Mouse (Mus musculus): ENCODE results near the gene Trpc1.

Gene Trpc1

DNA sequence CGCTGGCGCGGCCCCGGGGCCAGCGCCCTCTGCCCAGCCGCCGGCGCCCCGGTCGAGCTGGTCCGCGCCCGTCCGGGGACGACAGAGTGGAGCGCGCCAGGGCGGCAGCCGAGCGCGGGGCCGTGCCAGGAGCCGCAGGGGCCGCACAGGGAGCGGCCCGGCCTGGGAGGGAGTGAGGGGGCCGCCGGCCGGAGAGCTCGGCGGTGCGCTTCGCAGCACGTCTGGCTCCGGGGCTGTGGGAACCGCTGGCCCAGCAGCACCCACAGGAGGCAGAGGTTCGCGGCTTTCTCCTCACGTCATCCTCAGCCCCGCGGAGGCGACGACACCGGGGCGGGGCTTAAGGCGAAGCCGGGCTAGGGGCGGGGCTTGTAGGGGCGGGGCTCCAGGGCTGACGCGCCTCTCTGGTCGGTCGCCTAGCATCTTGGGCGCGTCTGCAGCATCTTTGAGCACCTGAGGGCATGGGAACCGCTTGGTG lies at the start of gene Trpc1:
Gene Trpc1 (minus strand): TSS at position 339 of the 475 bp plus-strand sequence.
- DNase-seq (ENCODE audit: inconsistent age in 2 of 2, low spot score in 1 of 2): peak; percentile 80 to 94

DNA sequence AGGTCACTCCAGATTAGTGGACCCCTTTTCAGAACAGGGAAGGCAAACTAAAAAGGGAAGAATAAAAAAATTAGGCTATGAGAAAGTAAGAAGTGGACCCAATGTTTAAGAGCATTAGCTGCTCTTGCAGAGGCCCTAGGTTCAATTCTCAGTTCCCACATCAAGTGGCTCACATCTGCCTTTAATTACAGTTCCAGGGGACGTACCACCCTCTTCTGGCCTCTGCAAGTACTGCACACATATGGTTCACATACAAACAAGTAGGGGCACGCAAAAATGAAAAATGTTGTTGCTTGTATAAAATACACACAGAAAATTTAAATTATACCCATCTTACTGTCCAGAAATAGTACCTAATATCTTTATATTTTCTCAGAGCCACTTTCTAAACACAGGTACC lies 46.1 kb upstream of the Trpc1 start:
- no peak for DNase-seq (ENCODE audit: inconsistent age in 2 of 2, low spot score in 1 of 2)

DNA sequence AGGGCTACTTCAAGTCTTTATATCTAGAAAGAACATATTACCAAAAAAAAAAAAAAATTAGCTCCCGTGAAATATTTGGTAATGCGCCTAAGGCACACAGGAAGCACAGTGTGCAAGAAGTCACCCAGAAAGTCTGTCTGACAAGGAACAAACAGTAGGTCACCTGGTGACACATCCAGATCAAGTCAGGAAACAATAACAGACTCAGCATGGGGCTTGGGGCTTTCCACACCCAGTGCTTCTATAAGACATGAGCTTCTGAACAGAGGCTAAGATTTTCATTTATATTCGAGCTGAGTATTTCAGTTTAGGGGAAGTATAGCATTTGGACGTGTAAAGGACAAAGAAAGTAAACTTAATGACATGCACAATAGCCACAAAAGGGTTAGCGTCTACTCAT lies 45.7 kb upstream of the Trpc1 start:
- no peak for DNase-seq (ENCODE audit: inconsistent age in 2 of 2, low spot score in 1 of 2)

DNA sequence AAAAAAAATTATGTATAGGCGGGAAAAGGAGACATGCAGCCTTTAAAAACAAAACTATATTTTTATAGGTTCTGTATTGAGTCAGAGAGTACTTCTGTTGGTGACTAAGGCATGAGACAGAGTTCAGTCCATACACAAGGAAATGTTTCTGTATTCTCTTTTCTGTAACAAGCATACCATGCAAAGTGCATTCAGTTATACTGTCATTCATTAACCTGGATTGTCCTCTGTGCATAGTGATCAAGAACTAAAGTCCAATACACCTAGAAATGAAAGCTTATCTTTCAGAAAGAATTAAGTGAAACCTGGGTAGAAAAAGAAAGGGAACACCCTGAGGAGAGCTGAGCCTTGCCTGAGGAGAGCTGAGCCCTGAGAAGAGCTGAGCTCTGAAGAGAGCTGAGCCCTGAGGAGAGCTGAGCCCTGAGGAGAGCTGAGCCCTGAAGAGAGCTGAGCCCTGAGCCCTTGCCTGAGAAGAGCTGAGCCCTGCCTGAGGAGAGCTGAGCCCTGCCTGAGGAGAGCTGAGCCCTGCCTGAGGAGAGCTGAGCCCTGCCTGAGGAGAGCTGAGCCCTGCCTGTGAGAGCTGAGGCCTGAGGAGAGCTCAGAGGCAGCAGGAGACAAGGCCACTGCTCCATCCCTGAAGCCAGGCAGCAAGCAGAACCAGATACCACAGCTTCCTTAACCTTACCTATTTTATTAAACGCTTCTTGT lies 45.1 kb upstream of the Trpc1 start:
- DNase-seq (ENCODE audit: inconsistent age in 2 of 2, low spot score in 1 of 2): no peak

GRCm38 (mm10) chr9:95793986-95794744 lies 44.0 kb upstream of the Trpc1 start:
- DNase-seq (ENCODE audit: inconsistent age in 2 of 2, low spot score in 1 of 2): no peak

- DNase-seq (ENCODE audit: inconsistent age in 2 of 2, low spot score in 1 of 2): no peak
Observed at GRCm38 (mm10) chr9:95784888-95785511, 34.8 kb upstream of the Trpc1 start.

- DNase-seq (ENCODE audit: inconsistent age in 2 of 2, low spot score in 1 of 2): no peak
Observed at GRCm38 (mm10) chr9:95783646-95784293, 33.6 kb upstream of the Trpc1 start.

DNA sequence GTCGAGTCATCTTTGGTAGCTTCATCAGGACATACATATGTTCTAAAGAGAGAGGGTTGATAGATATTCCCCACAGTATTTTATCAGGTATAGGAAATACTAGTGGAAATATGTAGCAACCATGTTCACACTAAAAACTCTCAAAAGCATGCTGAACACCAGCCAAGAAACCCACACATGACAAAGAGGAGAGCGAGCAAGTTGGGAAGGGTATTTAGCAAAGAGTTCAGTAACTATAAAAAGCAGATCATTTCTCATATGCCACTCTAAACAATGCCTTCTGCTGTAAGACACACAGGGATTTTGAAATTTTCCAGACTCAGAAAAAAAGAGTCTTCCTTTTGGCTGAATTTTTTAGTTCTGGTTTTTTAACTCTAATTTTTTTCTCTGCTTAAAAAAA lies 21.5 kb upstream of the Trpc1 start:
- no peak for DNase-seq (ENCODE audit: inconsistent age in 2 of 2, low spot score in 1 of 2)

DNA sequence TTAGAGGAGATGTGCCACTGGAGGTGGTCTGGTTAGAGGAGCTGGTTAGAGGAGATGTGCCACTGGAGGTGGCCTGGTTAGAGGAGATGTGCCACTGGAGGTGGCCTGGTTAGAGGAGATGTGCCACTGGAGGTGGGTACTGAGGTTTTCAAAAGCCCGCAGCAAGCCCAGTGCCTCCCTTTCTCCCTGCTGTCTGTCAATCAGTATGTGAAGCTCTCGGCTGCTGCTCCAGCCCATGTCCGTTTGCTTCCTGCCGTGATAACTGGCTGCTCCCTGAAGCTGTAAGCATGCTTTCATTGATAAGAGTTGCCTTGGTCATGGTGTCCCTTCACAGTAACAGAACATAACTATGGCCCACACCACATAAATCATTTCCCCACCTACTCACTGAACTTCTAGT lies 13.0 kb upstream of the Trpc1 start:
- no peak for DNase-seq (ENCODE audit: inconsistent age in 2 of 2, low spot score in 1 of 2)

DNA sequence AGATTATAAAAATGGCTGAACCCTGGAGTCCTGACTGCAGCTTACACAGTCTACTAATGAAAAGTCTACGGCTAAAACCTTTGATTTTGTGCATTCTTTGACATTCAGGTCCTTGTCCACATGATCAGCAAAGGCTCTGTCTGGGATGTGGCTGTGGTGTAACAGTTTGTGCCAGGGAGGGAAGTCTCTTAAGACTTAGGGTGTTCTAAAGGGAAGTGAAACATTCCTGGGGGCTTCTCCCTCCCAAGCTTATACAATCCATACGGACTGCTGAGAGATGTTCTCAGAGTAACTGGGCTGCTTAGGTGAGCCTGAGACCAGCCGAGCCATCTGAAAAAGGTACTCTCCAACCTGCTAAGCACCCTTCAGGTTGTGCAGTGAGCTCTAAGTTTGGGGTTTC lies 12.1 kb upstream of the Trpc1 start:
- no peak for DNase-seq (ENCODE audit: inconsistent age in 2 of 2, low spot score in 1 of 2)

DNA sequence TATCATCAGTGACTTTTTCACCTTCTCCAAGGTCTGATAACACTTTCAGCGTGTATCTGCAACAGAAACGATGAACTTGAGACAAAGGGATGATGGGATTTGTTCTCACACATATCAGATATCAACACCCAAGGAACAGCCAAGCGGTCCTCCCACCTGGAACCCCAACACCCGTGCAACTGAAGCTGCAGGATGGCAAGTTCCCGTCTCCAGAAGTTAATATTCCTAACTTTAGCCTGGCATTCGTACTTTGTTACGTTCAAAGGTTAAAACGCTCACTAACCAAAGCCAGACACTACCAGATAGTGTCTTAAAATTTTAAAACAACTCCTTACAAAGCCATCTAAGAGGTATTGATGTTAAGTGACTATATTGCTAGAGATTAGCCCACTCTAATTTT lies 11.2 kb upstream of the Trpc1 start:
- no peak for DNase-seq (ENCODE audit: inconsistent age in 2 of 2, low spot score in 1 of 2)

DNA sequence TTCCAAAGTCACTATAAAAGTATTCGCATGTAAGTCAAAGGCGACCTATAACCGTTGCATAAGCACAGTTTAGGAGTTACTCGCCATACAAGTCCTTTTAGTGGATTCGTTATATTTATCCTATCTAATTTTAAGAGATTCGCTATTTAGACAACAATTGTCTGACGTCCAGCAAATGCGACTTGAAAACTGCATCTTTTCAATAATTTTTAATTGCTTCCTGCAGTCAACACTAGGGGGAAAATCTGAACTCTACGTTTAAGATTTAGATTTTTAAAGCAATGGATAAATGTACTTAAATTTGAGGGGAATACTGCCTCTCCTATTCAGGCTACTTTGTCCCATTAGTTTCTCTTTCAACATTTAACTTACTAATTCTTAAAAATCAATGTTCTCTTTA lies 571 bp upstream of the Trpc1 start:
- DNase-seq (ENCODE audit: inconsistent age in 2 of 2, low spot score in 1 of 2): no peak

- peak; percentile 17 to 53 for DNase-seq (ENCODE audit: inconsistent age in 2 of 2, low spot score in 1 of 2)
Observed at GRCm38 (mm10) chr9:95749461-95749928, 680 bp downstream of the Trpc1 start.

DNA sequence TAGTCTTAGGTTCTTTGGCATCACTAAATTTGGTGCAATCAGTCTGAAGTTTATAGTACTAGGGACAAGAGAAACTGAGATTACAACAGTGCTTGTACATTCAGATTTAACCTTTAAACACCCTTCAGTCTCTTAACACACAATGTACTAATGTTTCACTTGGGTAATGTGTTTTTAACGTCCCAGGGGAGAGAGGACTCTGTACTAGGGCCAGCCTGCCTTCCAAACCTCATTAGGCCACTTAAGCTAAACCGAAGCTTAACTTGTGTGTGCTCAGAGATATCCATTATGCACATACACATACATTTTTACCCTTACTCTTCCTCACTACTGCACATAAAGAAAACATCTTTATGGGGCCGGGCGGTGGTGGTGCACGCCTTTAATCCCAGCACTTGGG lies 2.9 kb downstream of the Trpc1 start:
- peak in 1 of 2 experiments; percentile 26 for DNase-seq (ENCODE audit: inconsistent age in 2 of 2, low spot score in 1 of 2)

DNA sequence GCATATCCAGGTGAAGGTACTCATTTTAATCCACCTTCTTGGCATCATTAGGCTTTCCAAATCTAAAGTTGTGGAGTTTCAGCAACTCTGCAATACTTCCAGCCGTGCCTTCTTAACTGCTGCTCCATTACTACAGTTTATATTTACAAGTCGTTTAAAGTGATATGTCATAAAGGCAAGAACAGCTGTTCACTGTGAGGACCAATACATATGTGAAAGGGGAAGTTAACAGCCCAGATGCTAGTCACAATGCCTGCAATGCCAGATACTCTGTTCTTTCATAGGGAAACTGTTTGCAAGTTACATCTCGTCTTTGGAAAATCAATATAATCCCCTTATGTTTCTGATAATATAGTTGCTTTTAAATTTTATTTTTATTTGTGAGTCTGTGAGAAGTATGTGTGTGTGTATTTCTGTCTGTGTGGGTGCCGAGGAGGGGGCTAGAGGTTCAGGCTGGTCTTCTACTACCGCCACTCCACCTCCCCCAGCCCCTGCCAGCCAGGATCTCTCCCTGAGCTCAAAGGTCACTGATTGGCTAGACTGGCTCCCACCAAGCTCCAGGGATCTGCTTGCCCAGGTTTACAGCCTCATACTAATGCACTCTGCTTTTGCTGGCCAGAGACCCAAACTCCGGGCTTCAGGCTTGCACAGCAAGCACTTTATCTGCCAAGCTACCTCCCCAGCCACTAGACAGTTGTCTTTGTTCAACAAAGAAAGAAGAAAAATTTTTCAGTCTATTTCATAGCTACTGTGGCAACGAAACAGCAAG lies 5.1 kb downstream of the Trpc1 start:
- no peak for DNase-seq (ENCODE audit: inconsistent age in 2 of 2, low spot score in 1 of 2)

DNA sequence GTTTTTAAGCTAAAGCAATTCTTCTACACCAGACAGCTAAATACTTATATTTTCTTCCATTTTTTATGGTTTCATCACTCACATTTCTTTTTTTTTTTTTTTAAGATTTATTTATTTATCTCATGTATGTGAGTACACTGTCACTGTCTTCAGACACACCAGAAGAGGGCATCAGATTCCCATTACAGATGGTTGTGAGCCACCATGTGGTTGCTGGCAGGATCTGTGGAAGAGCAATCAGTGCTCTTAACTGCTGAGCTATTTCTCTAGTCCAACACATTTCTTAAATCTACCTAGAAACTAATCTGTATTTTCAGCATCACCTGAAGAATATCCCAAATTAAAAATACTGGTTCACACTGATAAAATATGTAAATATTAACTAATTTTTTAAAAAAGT lies 13.9 kb downstream of the Trpc1 start:
- no peak for DNase-seq (ENCODE audit: inconsistent age in 2 of 2, low spot score in 1 of 2)

- DNase-seq (ENCODE audit: inconsistent age in 2 of 2, low spot score in 1 of 2): no peak
Observed at GRCm38 (mm10) chr9:95712574-95712973, 37.6 kb downstream of the Trpc1 start.

DNA sequence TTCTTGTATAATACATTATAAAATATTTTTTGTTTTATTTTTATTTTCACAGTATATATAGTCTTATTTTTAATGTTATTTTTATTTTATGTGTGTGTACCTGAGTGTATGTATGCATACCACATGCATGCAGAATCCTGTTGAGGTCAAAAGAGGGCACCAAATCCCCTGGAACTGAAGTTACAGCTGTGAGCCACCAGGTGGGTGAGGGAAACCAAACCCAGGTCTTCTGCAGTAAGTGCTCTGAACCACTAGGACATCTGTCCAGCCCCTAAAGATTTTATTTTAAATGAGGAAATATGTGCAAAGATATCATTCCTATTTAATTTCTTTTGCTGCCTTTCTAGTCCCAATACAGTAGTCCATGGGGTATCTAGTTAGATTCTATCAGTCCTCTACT lies 41.2 kb downstream of the Trpc1 start:
- no peak for DNase-seq (ENCODE audit: inconsistent age in 2 of 2, low spot score in 1 of 2)

- no peak for DNase-seq (ENCODE audit: inconsistent age in 2 of 2, low spot score in 1 of 2)
Observed at GRCm38 (mm10) chr9:95705371-95705770, 44.8 kb downstream of the Trpc1 start.

GRCm38 (mm10) chr9:95704078-95704477 lies 46.1 kb downstream of the Trpc1 start:
- no peak for DNase-seq (ENCODE audit: inconsistent age in 2 of 2, low spot score in 1 of 2)

- DNase-seq (ENCODE audit: inconsistent age in 2 of 2, low spot score in 1 of 2): peak in 1 of 2 experiments; percentile 22
Observed at GRCm38 (mm10) chr9:95699273-95699672, 50.9 kb downstream of the Trpc1 start.
